Mouse (Mus musculus) thymus, postnatal 25 days (tissue): ENCODE data around the gene Erbb3.

ENCODE experiments used
- DNase-seq: peaks from one replicate; pipeline ENCODE4 v3.0.0; 2022

Gene Erbb3

DNA sequence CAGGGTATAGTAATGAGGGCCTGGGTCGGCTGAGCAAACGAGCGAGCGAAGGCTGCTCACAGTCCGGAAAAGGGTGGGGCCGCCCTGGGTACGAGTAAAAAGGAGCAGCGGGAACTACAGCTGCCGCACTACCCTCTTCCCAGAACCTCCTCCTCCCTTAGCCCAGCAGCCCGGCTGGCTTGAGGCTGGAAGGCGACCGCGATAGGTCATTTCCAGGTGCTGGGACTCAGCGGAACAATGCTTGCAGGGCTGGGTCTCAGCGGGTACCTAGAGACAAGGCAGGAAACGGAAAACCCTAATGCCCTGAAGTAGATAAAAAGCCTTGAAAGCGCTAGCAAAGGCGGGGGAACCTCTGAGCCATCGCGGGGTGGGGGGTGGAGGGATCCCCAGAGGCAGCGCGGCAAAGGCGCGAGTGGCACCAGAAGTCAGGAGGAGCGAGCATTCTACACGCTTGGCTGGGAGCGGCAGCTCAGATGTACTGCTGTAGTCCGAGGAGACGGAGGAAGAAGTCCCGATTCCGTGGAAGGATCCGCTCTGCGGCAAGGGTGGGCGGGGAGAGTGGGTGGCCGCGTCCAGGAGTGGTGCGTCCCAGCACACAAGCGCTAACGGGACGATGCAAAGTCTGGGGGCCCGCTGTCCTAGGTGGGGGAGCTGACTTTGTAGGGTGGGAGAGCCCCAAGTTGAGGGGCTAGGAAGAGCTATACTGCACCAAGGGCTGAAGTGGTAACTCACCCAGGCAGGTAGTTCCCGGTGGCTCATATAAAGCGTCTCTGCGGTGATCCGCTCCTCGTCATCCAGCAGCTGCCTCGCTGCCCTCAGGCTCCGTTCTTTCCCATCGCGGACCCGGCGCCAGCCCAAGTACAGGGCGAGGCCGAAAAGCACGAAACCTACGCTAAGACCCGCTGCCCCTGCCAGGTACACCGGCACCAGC is 64.5 kb downstream of the Erbb3 start:
- DNase-seq, result peak; percentile 79

GRCm38 (mm10) chr10:128524111-128524731 is 65.2 kb downstream of the Erbb3 start:
- DNase-seq, result peak; percentile 59

DNA sequence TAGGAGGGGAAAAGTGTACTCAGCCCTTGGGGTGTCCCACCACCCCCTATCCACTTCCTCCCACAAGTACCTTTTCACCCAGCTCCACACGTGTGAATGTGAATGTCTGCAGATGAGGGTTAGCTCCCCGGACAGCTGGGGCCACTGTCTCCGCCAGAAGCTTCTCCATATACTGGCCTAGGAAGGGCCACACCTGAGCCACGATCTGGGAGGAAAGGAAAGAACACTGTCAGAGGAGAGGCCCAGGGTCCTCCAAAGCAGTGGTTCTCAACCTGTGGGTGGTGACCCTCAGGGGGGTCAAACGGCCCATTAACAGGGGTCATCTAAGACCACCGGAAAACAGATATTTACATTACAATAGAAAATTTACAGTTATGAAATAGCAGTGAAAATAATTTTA is 67.1 kb downstream of the Erbb3 start:
- DNase-seq, result no peak

DNA sequence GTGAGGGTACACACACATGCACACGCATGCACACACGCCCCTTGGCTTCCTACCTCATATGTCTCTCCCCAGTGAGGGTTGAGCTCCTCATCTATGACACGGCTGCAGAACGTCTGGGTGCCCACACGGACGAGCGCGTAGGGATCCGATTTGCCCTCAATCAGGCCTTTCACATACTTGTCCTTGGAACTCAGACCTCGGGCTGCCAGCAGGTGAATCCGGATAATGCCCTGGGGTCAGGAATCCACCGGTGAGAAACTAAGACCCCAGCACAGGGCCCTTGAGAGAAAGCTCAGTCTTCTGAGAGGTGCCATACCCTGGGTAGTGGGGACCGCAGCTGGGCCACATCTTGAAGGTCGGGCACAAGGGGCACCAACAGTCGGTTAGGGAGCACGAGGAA is 68.9 kb downstream of the Erbb3 start:
- DNase-seq, result no peak

DNA sequence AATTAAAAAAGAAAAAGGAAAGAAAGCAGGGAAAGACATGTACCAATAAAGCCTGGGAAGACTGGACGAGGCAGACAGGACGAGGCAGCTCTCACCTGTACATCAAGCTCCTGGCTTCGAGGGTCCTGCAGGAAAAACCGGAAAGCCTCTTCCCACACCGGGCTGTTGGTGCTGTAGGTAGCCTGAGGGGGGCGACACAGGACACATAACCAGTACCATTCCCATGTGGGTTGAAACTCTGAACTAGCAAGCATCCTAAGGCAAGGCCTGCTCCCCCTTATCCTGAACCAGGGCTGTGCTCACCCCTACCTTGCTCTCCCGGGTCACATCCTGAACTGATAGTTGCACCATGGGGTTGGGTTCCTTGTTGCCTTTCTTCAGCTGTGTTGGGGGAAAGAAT is 70.6 kb downstream of the Erbb3 start:
- peak; percentile 59 for DNase-seq
